Mouse (Mus musculus) adrenal gland, postnatal 4 days (tissue): ENCODE measurements around the gene Iqsec2. TPM values are rescaled to one million over a fixed set of nuclear protein-coding genes. Genes with fewer than 3 reads are reported as not detected.
"Not testable (repeated sequence)": the region's sequence is repeated elsewhere in the genome, so short reads cannot be mapped to it uniquely, and the experiment has no call there.

Experiments used
- DNase-seq, 2 experiments: peaks; one replicate each; pipeline ENCODE4 v3.0.0; 2021 to 2022; ENCODE audit warnings: low spot score in 2 of 2, mixed read lengths in 2 of 2
- total RNA-seq, 2 experiments: library from RNA; stranded (reverse); gene quantifications; 2 replicates each; pipeline ENCODE4 v1.2.3; 2021

The Iqsec2 gene
- total RNA-seq, 2 experiments from 2014 or later, result 30.5 to 40.2 TPM

DNA sequence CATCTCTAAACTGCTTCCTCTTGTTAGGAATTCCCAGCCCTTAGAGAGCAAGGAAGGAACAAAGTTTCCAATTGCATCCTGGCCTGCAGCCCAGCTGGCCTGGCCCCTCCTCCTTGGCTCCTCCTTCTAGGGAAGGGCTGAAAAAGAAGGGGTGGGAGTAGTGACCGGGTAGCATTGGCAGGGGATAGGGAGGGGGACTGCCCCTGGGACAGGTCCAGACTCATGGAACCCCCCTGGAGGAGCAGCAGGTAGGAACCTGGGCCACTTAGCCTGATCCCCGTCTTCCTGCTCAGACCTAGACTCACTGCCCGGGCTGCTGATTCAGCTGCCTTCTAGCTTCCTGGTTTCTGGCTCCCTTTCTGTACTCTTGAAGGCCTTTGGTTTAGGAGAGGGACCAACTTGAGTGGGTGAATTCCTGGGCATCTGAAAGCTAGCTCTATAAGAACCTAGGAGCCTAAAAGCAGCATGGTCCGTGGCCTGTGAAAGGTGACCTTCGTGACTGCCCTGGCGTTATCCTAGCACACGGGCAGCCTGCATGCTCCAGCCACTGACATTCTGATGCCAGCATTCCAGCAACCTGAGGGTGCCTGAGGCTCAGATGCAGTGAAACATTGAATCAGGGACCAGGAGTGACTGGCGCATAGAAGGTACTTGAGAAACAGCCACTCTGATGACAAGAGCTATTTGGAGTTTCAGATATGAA, 34.9 kb downstream of the Iqsec2 start:
- DNase-seq, result peak; percentile 8 to 14

DNA sequence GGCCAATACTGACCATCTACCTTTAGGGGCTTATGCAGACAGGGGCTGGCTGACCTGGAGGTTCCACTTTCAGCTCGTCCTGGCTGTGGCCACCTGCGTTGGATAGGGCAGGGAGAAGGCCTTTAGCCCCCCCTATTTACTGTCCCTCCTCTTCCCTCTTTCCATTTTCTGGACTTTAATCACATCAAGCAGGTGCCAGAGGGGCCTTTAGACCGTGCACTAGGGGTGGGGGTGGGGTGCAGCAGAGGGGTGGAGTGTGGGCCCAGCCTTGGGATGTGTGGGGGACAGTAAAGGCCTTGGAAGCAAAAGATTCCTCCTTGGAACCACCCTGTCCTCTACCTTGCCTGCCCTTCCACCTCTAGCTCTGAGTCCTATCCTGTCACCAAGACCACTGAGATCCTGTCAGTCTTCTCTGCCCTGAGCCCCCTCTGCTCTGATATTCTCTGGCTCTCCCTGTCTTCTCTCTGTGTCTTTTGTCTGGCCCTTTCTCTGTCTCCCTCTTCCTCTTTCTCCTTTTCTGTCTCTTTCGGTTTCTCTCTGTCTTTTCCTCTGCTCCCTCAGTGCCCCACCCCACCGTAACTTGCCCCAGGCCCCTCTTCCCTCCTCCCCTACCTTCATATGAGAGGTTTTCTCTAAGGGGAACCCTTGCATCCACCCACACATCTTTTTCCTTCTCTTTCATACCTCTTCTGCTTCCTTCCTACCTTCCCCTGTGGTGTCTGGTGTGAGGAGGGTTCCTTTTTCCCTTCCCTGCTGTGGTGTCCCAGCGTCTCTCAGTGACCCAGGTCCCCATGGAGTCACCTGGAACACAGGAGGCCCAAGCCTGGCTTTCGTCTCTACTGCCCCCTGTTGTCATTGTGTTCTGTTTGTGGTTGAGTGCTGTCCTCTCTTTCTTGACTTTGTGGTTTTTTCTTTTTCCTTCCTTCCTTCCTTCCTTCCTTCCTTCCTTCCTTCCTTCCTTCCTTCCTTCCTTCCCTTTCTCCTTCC, 35.9 kb downstream of the Iqsec2 start:
- DNase-seq, result no peak

DNA sequence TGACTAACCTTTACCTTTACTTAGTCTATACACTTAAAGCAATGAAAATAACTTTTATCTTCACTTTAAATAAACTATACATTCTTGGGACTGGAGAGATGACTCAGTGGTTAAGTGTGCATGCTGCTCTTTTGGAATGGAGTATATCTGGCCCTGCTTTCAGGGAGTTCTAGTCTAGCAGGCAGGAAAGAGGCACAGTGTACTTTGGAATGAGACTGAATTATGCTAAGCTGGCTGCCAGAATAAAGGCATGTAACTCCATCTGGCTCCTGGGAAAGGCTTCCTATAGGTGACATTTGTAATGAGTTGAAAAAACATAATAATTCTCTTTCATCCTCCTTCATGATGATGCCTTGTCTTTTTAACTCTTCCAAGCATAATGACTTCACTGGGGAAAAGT, 43.1 kb downstream of the Iqsec2 start:
- no peak for DNase-seq

DNA sequence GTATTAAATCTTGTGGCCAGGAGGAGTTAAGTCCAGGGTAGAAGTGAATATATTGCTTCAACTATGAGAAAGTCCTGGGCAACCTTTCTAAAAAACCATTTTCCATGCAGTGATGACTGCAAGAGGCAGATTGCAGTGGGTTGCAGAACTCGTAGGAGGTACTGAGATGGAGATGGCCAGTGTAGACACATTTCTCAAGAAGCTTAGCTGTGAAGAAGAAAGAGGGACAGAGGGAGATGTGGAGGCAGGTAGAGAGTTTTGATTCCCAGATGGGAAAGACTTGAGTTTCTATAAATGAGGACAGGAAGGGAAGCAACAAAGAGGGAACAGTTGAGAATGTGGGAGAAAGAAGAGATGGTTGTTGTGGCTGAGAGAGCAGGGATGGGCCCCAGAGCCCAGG, 47.2 kb downstream of the Iqsec2 start:
- DNase-seq, result no peak

DNA sequence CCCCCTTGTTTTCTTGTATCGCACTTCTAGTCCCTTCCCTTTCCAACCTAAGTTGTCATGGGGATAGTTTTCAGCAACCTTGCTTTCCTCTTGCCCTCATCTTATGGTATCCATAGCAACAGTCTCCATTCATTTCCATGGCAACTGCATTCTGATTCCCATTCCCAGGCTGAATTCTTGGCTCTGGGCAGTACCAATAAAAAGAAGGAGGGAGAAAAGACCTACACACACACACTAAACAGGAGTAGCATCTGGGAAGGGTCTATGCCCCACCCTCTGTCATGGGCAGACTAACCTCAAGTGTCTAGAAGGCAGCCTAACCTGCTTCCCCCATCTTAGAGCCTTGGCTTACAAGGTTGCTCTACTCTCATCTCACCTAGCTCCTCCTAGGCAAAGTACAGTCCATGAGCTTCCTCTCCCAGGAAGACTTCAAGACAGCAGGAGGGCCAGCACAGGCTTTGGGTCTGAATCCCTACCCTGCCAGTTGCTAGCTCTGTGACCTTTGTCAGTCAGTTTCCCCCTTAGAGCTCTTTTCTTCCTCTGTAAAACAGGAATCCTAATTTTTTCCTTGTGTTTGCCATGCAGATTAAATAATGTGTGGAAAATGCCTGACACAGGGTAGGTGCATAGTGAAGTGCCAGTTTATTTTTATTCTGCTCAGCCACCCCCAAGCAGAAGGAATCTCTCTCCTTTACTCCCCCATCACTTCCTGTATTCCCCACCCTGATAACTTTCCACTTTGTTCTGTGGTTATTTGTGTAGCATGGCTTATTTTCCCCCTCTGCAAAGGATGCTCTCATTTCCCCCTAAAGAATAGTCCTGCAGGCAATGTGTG, 54.0 kb downstream of the Iqsec2 start:
- DNase-seq, result no peak

DNA sequence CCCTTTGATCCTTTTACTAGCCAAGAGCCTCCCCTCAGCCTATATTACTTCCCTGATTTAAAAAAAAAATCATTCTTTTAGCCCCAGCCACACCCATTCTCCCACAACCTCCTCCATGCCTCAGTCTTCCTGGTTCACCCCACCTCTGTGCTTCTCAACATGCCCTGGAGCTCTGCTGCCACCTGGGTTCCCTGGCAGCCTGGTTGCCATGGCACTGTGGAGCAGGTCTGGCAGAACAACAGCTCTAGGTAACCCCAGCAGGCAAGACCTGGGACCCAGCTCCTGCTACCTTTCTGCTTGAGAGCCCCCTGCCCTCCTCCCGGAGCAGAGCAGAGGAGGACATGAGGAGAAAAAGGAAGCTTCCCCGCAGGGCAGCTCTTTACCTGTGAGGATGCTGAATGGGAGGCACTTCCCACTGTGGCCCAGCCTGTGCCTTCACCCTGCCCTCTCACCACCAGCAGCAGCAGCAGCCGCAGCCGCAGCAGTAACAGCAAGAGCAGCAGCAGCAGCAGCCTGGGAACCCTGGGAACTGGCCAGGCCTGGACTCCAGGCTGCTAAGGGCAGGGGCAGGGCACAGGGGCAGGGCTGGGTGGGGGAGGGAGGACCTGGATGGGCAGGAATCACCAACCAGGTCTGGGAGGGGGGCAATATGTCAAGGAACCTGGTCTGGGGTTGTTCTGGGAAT, 57.8 kb downstream of the Iqsec2 start:
- no peak for DNase-seq

DNA sequence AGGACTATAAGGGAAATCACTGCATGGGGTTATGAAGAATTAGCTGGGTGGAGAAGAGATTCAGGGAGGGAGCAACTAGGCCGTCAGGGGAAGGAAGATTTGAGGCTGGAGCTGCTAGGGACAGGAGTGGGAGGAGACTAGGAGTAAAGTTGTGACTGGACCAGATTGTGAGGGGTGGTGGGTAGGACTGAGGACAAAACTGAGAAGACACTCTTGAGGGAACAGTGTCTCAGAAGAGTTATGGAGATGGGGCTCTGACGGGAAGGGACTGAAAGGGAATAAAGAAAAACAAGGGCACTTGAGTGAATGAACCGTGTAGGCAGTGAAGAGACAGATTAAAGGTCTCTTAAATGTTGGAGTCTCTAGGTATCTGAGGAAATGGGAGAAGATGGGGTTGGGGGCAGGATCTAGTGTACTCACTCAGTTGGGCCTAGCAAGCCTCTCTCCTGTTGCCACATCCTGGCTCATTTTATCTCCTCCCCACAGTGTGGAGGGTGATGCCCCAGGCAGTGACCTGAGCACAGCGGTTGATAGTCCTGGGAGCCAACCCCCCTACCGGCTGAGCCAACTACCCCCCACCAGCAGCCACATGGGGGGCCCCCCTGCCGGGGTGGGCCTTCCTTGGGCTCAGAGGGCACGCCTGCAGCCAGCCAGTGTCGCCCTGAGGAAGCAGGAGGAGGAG, 58.5 kb downstream of the Iqsec2 start:
- no peak for DNase-seq

- DNase-seq, result no peak
Measured at GRCm38 (mm10) chrX:152203247-152203646, 59.2 kb downstream of the Iqsec2 start.

GRCm38 (mm10) chrX:152205486-152205885, 61.4 kb downstream of the Iqsec2 start:
- no peak for DNase-seq

DNA sequence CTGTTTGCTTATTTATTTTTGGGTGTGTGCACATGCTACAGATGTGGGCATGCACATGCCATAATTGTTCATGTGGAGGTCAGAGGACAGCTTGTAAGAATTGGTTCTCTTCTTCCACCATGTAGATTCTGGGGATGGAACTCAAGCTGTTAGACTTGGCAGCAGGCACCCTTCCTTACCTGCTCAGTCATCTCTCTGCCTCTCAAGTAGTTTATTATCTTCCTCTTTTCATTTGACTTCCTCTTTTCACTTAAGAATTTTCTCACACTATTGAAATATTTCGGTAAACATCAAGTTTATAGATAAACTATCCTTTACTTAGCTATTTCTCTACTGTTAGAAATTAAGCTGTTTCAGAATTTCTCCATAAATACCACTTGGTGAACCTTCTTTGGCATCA, 70.6 kb downstream of the Iqsec2 start:
- DNase-seq, result no peak

DNA sequence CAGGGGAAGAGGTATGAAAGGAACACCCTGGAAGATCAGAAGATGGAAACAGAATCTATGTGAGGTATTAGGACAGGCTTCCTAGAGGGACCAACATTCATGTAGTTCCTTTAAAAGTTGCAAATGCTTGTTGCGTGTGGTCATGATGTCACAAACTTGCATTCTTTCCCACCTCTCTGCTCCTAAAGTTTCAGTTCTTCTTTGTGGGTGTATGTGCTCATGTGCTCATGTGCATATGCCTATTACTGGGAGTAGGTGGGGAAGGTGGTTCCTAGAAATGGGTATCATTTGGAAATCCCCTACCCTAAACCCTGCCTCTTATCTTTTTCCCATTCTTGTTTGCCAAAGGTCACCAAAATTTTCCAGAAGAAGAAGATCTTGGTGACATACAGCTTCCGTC, 74.5 kb downstream of the Iqsec2 start:
- DNase-seq, result no peak

- DNase-seq, result no peak
Measured at GRCm38 (mm10) chrX:152221721-152222120, 77.7 kb downstream of the Iqsec2 start.

DNA sequence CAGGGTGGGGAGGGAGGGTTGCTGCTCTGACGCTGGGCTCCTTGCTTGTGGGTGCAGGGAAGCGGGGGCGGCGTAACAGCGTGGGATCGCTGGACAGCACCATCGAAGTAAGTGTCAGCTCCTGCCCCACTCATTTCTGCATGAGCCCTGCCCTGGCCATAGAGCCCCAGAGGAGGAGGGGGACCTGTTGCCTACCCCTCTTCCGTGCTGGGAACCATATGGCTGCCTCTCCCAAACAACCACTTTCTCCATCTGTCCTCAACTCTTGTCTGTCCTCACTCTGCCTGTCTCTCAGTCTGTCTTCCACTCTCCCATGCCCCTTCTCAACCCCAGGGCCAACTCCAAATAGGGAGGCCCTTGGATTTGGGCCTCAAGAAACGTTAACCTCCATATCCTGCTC, 78.2 kb downstream of the Iqsec2 start:
- no peak for DNase-seq

DNA sequence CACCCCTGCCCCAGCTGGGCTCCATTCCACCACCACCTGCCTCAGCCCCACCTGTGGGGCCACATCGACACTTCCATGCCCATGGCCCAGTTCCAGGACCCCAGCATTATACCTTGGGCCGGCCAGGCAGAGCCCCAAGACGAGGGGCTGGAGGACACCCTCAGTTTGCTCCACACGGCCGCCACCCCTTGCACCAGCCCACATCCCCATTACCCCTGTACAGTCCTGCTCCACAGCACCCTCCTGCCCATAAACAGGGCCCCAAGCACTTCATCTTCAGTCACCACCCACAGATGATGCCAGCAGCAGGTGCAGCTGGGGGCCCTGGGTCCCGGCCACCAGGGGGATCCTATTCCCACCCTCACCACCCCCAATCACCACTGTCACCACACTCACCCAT, 79.2 kb downstream of the Iqsec2 start:
- no peak for DNase-seq

GRCm38 (mm10) chrX:152224280-152224679, 80.2 kb downstream of the Iqsec2 start:
- DNase-seq, result no peak

DNA sequence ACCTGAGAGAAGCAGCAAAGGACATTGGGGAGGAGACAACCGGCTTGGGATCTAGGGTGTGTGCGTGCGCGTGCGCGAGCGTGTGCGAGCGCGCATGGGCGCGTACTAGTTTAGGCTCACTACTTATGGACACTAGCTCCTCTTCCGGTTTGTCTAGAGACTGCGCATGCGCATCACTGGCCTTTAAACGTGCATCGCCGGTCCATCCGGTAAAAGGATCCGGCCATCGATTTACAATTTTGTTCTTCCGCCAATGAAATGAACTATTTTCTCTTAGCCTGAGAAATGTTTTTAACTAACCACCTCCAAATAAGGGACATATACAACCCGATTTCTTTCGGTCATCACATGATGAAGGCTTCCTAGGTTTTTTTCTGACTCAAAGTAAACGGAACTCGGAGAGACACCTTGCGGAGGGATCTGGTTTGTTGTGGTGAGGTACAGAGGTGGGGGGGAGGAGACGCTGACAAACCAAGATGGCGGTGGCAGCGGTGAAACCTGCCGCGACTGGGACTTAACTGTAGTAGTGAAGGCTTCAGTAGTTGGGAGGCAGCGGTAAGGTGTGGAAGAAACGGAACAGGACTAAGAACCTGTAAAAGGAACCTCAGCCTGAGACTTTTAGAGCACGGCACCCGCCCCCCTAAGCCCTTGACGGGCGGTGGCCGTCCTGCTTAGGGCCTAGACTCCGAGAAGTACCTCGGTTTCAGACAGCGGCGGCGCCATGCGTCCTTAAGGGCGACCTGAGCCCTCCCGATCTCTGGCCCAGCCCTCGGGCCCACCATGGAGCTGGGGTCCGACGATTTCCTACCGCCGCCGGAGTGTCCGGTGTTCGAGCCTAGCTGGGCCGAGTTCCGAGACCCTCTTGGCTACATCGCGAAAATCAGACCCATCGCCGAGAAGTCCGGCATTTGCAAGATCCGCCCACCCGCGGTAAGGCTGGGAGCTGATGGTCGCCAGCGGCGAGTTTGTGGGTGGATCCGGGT, 89.0 kb downstream of the Iqsec2 start, which contains the start of gene Kdm5c:
Gene Kdm5c, plus strand, starts transcription at position 240 of the 983 bp plus-strand sequence.
- DNase-seq, result peak; percentile 79 to 83

- no peak for DNase-seq
Measured at GRCm38 (mm10) chrX:152234125-152234524, 90.1 kb downstream of the Iqsec2 start.

- no peak for DNase-seq
Measured at GRCm38 (mm10) chrX:152235758-152236157, 91.7 kb downstream of the Iqsec2 start.

GRCm38 (mm10) chrX:152243140-152243539, 99.1 kb downstream of the Iqsec2 start:
- not testable (repeated sequence) for DNase-seq
